Mouse (Mus musculus) neural tube, embryonic 10.5 days (tissue): ENCODE measurements around the gene Cryba1.

Experiments
- DNase-seq: peaks from one replicate; pipeline ENCODE4 v3.0.0-alpha.2; 2017; ENCODE audit warnings: low spot score; ENCODE audit errors: extremely low spot score

Cryba1 gene

DNA sequence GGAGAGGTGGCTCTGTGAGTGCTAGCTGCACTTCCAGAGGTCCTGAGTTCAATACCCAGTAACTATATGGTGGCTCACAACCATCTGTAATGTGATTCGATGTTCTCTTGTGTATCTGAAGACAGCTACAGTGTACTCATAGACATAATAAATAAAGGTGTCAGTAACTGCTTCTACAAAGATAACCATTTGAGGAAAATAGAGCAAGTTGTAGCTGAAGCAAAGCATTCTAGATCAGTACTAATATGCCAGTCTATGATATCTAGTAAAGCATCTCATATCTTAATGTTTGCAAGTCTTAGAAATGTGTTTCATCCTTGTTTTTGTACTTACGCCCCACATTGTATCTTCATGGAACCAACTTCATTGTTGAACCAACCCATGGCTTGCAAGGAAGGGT, 6.0 kb downstream of the Cryba1 start:
- DNase-seq: no peak

DNA sequence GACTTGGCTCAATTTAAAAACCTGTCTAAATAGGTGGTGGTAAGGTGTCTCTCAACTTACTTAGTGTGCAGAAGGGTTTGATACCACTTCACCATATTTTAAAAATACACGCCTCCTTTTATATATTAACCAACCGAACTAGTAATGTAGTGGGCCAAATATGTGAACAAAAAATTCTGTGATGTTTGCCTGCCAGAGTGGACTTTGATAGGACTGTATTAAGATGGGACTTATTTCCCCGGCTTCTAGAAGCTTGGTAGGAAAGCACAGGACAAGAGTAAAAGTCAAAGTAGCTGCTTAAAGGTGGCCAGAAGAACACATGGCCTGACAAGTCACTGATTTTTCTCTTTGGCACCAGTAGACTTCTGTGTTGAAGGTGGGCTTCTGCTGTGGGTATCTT, 11.3 kb downstream of the Cryba1 start:
- no peak for DNase-seq

DNA sequence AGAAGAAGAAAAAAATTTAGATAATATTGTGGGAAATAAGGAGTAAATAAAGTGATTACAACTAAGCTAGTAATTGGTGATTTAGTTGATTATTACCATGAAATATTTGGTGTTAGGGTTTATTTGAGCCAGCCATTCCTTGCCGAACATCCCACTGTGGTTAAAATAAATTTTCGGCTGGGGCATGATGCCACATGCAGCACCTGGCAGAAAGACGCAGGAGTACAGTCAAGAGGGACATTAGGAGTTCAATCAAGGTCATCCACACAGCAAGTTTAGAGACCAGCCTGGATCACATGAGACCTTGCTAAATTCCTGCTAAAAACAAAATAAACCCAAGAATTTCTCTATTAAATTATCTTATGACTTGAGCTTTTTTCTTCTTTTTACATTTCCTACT, 16.0 kb downstream of the Cryba1 start:
- DNase-seq: no peak

DNA sequence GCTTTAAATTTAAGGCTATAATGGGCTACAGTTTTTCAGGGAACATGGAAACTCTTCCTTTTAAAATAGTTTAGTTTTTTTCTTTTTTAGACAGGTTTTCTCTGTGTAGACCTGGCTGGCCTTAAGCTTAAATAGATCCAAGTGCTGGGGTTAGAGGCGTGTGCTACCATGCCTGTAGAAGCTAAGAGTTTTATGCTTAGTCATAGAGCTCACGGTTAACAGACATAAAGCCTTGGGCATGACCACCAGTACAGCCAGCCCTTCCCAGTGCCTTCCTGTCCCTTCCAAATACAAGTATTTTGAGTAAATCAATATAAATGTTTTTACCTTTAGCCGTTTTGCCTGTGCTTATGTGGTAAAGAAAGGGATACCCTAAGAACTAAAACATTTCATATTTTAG, 19.2 kb downstream of the Cryba1 start:
- DNase-seq: no peak

DNA sequence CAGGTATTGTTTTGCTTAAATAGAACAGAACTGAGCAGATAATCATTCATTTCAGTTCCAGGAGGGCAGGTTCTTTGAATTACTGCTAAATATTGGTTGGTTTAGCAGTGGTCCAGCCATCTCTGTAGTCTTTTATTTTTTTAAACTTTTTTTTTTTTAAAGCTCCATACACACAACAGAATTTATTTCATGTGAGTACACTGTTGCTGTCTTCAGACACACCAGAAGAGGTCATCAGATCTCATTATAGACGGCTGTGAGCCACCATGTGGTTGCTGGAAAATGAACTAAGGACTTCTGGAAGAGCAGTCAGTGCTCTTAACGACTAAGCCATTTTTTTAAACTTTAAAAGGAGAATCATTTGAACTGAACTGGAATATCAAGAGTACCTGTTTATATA, 27.9 kb downstream of the Cryba1 start:
- DNase-seq: no peak

DNA sequence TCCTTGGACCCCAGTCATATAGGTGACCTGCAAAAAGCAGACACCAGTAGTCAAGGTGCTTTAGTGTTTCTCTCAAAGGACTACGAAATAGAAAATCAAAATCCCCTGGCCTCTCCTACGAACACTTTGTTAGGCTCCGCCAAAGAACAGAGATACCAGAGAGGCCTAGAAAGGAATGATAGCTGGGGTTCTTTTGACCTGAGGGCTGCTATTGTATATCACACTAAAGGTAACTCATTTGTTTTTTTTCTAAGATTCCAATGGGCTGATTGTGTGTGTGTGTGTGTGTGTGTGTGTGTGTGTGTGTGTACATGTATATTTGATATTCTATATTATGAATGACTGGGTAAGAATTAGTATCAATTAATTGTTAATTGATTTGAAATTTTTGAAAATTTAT, 32.1 kb downstream of the Cryba1 start:
- no peak for DNase-seq

DNA sequence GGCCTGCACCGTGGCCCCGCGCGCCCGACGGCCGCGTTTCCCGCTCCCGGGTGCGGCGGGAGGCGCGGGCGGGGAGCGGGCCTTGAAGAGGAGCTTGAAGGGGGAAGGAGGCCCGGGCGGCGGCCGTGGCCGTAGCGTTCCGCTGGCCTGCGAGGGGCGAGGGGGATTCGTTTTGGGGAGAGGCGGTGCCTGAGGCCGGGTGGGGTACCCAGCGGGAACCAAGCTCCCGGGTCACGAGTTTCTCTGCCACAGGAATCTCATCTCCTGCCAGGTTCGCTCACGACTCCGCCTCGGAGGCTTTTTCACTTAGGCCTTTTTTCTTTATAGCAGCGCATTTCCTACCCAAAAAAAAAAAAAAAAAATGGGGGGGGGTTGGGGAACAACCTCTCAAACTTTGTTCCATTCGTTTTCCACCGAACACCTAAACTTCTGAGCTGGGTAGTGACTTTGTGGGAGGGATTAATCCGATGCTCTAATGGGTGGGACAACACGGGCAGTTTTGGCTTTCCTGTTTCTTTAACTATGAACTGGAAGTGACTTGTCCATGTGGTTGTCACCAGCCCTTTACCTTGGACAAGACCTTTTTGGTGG, 37.4 kb downstream of the Cryba1 start:
- peak; percentile 65 for DNase-seq

DNA sequence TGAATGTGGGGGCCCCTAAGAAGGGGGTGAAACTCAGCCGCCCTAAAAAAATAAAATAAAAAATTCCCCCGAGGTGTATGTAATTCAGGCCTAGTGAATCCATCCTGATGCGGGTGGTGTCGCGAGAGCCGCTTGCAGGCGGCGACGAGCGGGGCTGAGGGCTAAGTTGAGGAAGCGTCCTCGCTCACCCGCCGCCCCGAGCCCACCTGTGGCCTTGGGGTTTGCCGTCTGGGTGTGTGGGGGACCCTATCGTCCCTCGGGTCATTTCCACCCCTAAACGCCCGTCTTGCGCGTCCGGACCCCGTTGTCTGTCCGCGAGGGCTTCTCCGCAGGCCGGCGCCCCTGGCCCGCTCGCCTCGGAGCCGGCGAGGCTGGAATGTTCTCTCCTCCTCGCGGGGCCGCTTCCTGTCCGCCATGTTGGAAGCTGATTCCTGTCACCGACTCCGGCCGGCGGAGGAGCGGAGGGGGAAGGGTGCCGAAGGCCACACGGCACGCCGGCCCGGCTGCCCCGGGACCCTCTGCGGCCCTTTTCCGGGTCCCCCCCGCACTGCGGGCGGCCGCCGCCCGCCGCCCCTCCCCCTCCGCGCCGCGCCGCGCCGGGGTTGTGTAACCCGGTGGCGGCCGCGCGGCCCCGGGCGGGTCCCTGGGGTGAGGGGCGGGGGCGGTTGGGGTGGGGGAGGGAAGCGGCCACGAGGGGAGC, 38.1 kb downstream of the Cryba1 start:
- DNase-seq: peak; percentile 86

DNA sequence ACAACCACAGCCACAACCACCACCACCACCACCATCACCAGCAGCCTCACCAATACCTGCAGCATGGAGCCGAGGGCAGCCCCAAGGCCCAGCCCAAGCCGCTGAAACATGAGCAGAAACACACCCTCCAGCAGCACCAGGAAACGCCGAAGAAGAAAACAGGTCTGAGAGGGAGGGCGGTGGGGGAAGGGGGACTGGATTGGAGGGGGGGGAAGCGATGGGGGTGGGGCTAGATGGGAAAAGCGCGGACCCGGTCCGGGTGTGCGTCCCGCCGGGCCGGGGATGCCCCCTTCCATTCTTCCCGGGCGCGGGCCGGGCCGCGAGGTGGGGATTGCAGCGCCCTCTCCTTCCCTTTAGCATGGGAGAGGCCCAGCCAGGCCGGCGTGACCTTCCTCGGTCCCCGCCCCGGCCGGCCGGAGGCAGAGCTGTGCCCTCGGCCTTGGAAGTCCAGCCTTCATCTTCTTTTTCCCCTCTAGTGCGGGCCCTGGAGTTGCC, 38.7 kb downstream of the Cryba1 start:
- DNase-seq: peak; percentile 71

DNA sequence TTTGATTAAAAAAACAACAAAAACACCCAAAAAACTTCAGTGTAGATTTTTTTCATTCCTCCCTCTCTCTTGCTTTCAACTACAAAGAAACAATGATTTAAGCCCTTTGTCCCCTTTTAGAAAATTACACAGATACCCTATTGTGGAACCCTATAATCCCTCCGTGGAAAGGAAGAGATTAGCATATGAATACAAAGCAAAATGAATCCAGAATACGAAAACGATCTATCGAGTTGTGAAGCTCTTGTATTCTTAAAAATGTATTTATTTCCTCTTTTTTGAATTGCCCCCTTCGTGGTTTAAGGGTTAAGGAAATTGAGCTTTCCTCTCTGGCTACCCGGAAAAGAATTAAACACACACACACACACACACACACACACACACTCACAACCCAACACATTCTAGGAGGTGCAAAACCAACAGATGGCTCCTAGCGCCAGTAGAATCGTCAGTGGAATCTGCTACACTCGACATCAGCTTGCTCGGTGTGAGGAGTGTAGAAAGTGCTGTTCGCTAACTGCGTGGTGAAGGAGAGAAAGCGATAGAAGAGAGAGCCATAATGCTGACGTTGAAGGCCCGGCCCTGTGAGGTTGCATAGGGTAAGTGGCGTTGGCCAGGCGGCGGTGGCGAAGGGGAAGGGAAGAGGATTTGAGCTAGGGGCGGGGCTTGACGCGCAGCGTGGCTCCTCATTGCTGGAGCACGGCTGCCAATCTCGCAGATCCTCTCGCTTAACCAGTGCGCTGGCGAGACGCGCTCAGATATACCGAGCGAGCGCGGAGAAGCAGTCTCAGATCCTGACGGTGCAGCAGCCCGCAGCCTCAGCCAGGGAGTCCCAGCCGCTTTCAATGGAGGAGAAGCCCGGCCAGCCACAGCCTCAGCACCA, 39.5 kb downstream of the Cryba1 start, which contains the start of gene Nufip2:
Gene Nufip2, plus strand, starts transcription at position 773 of the 883 bp plus-strand sequence.
- DNase-seq: peak; percentile 97

DNA sequence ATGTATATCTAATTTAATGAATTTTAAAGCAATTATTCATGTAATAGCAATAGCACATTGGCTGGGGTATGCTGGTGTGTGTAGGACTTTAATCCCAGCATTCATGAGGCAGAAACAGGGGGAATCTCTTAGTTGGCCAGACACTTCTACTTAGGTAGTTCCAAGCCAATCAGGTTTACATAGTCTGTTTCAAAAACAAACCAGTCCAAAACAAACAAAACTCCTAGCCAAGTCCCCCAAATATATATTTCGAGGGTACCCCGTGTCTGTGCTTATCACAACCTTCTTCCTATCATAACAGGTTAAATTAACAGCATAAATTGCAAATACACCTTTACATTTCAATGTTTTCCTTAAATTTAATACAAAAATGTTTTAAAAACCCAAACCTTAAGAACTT, 40.2 kb downstream of the Cryba1 start:
- no peak for DNase-seq

DNA sequence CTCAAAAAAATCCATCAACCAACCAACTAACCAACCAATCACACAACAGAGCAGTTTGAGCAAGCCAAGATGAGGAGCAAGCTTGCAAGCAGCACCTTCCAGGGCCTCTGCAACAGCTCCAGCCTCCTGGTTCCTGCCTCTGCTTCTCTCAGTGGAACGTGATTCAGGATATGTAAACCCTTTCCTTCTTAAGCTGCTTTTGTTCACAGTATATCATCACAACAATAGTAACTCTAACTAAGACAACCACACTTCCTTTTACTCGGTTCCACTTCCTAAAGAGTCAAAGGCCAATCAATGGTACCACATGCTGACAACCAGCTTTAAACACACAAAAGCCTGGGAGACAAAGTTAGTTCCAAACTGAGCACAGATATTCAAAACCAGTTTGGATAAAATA, 45.1 kb downstream of the Cryba1 start:
- no peak for DNase-seq

DNA sequence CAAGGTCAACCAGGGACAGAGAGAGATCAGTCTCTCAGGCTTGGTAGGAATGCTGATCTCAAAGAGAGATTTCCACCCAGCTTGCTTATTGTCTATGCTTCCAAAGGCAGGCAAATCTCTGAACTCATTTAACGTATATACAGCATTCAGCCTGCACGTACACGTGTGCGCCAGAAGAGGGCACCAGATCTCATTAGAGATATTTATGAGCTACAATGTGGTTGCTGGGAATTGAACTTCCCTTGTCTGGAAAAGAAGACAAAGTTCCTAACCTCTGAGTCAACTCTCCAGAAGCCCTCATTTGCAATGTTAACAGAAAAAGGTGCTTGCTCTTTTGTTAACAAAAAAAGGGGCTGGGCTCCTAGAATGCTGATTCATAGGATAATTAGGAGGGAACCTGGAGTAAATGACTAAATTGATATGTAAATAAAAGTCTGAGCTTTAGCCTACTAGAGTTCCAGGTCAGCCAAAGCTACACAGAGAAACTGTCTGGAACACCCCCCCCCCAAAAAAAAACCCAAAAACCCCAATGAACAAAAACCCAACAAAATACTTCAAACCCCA, 51.6 kb downstream of the Cryba1 start:
- DNase-seq: no peak

DNA sequence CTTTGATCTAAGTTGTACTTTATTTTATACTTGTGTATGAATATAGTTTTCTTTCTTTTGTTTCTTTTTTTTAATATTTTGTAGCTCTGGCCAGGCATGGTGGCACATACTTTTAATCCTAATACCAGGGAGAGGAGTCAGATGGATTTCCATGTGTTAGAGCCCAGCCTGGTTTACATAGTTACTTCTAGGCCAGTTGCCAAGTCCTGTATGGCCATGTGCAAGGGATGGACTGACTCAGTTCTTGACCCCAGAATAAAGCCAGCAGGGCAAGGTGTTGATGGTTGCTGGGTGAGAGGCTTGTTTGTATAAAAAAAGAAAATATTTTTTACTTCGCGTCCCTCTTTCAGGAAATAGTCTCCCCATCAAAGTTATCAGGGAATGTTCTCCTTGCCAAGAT, 52.3 kb downstream of the Cryba1 start:
- DNase-seq: no peak
